Mouse (Mus musculus): Measurements from ENCODE around the gene Lancl2. TPM values are rescaled to one million over a fixed set of nuclear protein-coding genes. Genes with fewer than 3 reads are reported as not detected.

The Lancl2 gene
- total RNA-seq, 2 experiments from 2014 or later = 135 to 139 TPM

DNA sequence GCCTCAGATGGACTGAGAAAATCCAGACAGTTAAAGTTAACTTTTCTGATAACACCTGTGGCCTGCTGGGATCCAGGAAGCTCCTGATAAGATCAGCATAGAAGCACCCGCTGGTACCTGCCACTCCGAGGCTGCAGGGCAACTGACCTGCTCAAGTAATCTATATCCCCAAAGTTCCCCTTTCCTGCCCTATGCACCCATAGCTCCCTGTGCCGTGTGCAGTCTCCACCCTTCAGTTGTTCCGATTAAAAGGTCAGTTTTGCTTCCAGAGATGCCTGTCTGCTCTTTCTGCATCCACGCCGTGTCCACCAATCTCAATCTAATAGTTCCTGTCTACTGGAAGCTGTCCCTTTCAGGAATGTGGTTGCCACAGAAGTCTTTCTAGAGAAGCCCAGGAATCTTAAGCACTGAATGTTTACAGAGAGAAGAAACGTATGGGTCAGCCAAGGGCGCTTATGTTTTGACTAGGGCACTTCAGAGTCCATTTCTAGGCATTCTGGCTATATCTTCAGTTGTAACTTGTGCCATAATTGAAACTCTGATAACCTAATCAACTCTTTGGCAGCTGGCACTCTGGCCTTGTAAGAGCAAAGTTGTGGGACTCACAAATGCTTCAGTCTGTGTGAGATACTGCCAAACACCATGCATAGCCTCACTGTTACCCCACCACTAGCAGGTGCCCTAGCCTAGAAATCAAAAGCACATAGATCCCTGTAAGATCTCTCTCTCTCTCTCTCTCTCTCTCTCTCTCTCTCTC, 65.0 kb downstream of the Lancl2 start:
- no peak for DNase-seq (ENCODE audit: low spot score in 2 of 2)

DNA sequence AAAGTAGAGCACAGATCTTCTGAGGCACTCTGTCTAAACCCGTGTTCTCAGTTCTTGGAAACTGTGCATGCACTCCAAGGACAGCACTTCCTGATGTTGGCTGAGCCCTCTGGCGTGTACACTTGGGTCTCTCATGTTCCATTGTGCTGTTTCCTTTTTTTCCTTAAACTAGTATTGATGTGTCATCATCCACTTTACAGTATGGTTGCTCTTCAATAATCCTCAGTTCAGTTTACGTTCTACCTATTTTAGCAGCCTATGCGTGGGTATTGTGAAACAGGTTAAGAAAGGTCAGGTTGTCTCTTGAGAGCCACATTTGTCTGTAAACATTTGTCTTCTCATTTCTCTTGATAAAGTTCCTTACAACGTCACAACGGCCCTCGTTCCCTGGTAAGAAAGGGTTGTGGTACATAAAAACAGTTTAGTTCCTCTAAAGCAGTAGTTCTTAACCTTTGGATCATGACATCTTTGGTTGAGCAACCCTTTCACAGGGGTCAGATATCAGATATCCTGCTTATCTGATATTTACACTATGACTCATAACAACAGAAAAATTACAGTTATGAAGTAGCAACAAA, 66.7 kb downstream of the Lancl2 start:
- DNase-seq (ENCODE audit: low spot score in 2 of 2) = no peak

DNA sequence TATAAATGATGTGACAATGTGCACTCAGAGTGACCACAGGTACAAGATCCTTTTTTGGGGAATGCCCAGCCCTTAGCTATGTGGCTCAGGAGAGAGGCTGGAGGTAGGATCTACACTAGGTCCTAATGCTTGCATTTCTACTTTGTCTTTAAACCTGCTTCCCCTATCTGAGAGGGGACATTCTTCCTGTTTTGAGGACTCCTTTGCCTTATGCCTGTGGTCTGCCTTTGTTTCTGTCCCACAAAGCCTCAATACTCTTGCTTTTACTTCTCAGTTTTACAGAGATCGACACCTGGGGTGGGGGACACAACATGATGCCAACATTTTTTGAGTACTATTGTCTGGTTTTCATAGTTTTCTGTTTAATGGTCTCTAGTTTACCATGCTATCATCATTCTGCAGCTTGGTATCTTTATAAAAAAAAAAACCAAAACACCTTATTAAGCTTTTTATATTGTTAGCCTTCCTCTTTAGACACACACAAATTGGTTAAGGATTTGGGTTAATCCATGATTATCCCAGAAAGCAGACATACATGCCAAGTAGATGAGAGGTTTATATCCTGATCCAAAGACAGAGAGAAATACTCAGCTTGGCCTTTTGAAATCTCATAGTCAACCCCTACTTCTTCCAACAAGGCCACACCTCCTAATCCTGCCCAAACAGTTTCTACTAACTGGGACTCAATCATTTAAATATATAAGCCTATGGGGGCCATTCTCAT, 68.3 kb downstream of the Lancl2 start:
- DNase-seq (ENCODE audit: low spot score in 2 of 2) = no peak

DNA sequence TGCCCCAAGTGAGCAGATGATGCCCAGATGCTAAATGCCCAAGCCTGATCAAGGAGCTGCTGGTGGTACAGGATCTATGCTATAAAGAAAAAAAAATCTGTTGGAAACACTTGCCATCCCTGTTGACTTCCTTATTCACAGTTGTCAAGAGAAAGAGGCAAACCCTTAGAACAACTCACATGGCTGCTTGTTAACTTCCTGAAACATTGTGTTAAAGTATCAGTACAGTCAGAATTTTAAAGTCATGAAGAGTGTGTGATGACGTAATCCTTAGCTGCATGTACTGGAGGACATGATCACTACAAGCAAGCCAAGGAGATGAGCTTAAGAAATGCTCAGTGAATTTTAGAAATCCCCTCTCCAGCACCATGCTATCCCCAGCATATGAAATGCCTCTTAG, 71.5 kb downstream of the Lancl2 start:
- DNase-seq (ENCODE audit: low spot score in 2 of 2) = no peak

DNA sequence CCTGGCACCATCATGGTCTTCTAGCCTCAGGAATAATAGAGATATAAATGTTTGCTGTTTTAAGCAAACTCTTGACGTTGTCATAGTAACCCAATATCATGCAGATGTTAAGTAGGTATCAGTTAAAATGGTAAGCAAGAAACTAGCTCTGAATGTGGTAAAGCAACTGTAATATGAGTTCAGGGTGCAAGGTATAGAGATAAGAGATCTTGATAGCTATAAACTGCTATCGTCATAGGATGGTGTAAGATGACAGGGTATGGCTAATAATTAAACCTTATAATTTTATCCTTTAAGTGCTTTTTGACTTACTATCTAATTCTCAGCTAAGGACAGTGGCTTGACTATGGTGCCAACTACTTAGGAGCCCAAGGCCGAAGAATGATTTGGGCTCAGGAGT, 78.0 kb downstream of the Lancl2 start:
- DNase-seq (ENCODE audit: low spot score in 2 of 2) = no peak

DNA sequence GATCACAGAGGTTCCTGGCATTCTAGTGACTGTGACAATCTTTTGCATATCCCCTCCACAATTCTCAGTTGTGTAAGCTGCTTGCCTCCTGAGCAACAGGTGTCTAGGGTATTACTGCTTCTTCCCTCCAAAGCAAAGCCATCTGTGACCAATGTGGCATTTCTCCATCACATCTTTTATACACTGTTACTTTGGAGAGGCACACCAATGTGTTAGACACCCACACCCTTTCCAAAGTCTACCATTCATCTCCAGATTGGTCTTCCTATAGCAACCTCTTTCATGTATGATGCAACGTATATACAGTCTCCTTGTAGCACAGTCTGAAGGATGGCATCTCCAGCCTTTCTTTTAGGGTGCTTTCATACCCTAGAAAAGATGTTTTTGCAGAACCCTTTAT, 80.3 kb downstream of the Lancl2 start:
- DNase-seq (ENCODE audit: low spot score in 2 of 2) = no peak

DNA sequence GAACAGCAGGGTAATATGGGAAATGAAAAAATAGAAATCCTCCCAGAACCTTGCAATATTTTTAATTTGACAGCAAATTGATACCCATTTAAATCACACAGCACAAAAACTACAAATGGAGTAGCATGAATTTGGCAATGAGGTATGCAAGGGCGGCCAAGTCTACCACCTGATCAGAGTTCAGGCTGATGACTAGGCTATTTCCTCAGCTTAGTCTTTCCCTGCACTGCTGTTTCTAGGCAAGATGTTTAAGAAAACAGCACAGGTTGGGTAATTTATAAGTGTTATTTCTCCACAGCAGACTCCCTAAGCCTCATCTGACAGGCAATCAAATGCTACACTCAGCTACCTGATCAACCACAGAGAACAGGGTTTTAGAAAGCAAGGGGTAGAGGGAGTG, 81.9 kb downstream of the Lancl2 start:
- DNase-seq (ENCODE audit: low spot score in 2 of 2) = no peak

DNA sequence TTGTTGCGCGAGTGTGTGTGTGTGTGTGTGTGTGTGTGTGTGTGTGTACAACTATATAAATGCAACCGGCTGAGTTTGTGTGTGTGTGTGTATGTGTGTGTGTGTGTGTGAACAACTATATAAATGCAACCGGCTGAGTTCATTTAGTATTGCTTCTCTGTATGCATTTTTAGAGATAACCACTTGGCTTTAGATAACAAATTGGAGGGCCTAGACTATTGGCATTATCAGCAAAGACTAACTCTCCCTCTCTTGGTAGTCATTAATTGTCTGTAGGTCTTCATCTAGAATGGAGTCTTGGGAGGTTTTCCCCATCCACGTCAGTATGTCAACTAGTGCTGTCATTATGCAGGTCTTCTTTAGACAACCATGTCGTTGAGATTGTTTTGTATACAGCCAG, 85.0 kb downstream of the Lancl2 start:
- no peak for DNase-seq (ENCODE audit: low spot score in 2 of 2)

Other genes with a start within 250 kb of the Lancl2 start
- gene Ppm1k, start 167.1 kb upstream of the Lancl2 start, total RNA-seq (2021) = 10 to 100 TPM; 27.4 to 29.8 TPM
- 1 to 10 TPM; 2.9 to 3.2 TPM for gene Herc6, start 121.5 kb upstream of the Lancl2 start, total RNA-seq (2021)
- gene Pyurf, start 10.5 kb upstream of the Lancl2 start, total RNA-seq (2021) = 1 to 10 TPM; 6.4 to 7.0 TPM
- 10 to 100 TPM; 71.8 to 79.0 TPM for gene Vopp1, start 122.6 kb downstream of the Lancl2 start, total RNA-seq (2021)
- not detected for gene Vmn1r21, start 147.8 kb downstream of the Lancl2 start, total RNA-seq (2021)
- gene Vmn1r22, start 205.5 kb downstream of the Lancl2 start, total RNA-seq (2021) = not detected
- gene Vmn1r23, start 224.3 kb downstream of the Lancl2 start, total RNA-seq (2021) = not detected